Mouse (Mus musculus) midbrain, embryonic 14.5 days (tissue): ENCODE data around the gene Cd82. TPM values are rescaled to one million over a fixed set of nuclear protein-coding genes. Genes with fewer than 3 reads are reported as not detected.
A peak's percentile ranks its signal among the peaks of the same experiment; 100 is the strongest.

Source experiments
- ATAC-seq: fragments of 200-750 bp; cut with Nextera tagmentation; 2 replicates; pipeline ENCODE4 v1.8.0; 2017; ENCODE audit warnings: moderate number of reproducible peaks, moderate library complexity; ENCODE audit not compliant: low FRiP score, low TSS enrichment
- DNase-seq: peaks from one replicate; pipeline ENCODE4 v3.0.0-alpha.2; 2015
- H3K27ac ChIP-seq: fragments of 300-500 bp; sonication (generic); replicated peaks from 2 replicates; pipeline ENCODE4 v1.5.1; 2014; ENCODE audit warnings: mild to moderate bottlenecking, low read depth, low read length, moderate library complexity
- H3K27me3 ChIP-seq: fragments of 300-500 bp; sonication (generic); 2 replicates; pipeline ENCODE4 v1.6.1; 2014; ENCODE audit warnings: low read length, control low read depth, mixed read lengths; ENCODE audit not compliant: control insufficient read depth, insufficient read depth
- H3K36me3 ChIP-seq: fragments of 300-500 bp; sonication (generic); 2 replicates; pipeline ENCODE4 v1.6.1; 2014; ENCODE audit warnings: low read length, control low read depth; ENCODE audit not compliant: control insufficient read depth, insufficient read depth
- H3K4me1 ChIP-seq: fragments of 300-500 bp; sonication (generic); 2 replicates; pipeline ENCODE4 v1.6.1; 2014; ENCODE audit warnings: mild to moderate bottlenecking, antibody characterized with exemption, low read length, control low read depth; ENCODE audit not compliant: control insufficient read depth, insufficient read depth
- H3K4me2 ChIP-seq: fragments of 300-500 bp; sonication (generic); 2 replicates; pipeline ENCODE4 v1.6.1; 2014; ENCODE audit warnings: mild to moderate bottlenecking, low read length, moderate library complexity
- H3K4me3 ChIP-seq: fragments of 300-500 bp; sonication (generic); replicated peaks from 2 replicates; pipeline ENCODE4 v1.5.1; 2014; ENCODE audit warnings: low read depth, low read length
- H3K9ac ChIP-seq: fragments of 300-500 bp; sonication (generic); replicated peaks from 2 replicates; pipeline ENCODE4 v1.6.1; 2014; ENCODE audit warnings: mild to moderate bottlenecking, low read length, moderate library complexity
- H3K9me3 ChIP-seq: fragments of 300-500 bp; sonication (generic); 2 replicates; pipeline ENCODE4 v1.6.1; 2016; ENCODE audit warnings: low read length, control low read depth, mixed read lengths; ENCODE audit not compliant: control insufficient read depth
- WGBS: fragments of 180-500 bp; shearing (Covaris S2); extraction: QIAGEN DNeasy Blood & Tissue Kit; methylation state at CpG from one replicate; pipeline ENCODE4 v1.1.7; 2014; 5-methylcytosine and 5-hydroxymethylcytosine counted together
- polyA plus RNA-seq: library from polyadenylated mRNA; unstranded; fragments of >200 nt; fragmentation: Nextera tagmentation; extraction: Ambion mirVana; gene quantifications from 2 replicates; pipeline ENCODE4 v1.2.1, GENCODE M21; 2014

The Cd82 gene
- polyA plus RNA-seq, 1 experiment from 2014 or later: 14.1 TPM

GRCm38 (mm10) chr2:93418396-93418795, 44.5 kb downstream of the Cd82 start:
- H3K27ac ChIP-seq: no peak overlapping the region
- WGBS: 10% methylated on average over 8 of the region's 8 CpGs
- H3K27me3 ChIP-seq: no peaks in the 10 kb centered on the region
- ATAC-seq: peak; percentile 69
- H3K4me1 ChIP-seq: no peaks in the 10 kb centered on the region
- peak; percentile 92 for DNase-seq
- H3K4me3 ChIP-seq: no peak overlapping the region
- no peaks in the 10 kb centered on the region for H3K36me3 ChIP-seq
- H3K9ac ChIP-seq: no peak overlapping the region
- H3K4me2 ChIP-seq: no peak overlapping the region
- H3K9me3 ChIP-seq: no peaks in the 10 kb centered on the region

GRCm38 (mm10) chr2:93416874-93417709, 45.8 kb downstream of the Cd82 start:
- WGBS: 84% methylated on average over 12 of the region's 12 CpGs
- H3K36me3 ChIP-seq: no peaks in the 10 kb centered on the region
- DNase-seq (no peak), ATAC-seq (no peak)
- H3K27me3 ChIP-seq: no peaks in the 10 kb centered on the region
- H3K9ac ChIP-seq: no peak overlapping the region
- H3K9me3 ChIP-seq: no peaks in the 10 kb centered on the region
- H3K4me1 ChIP-seq: no peaks in the 10 kb centered on the region
- H3K4me3 ChIP-seq: no peak overlapping the region
- H3K27ac ChIP-seq: no peak overlapping the region
- no peak overlapping the region for H3K4me2 ChIP-seq

GRCm38 (mm10) chr2:93415281-93415680, 47.7 kb downstream of the Cd82 start:
- Histone ChIP-seq H3K9ac (no peak overlapping the region), H3K4me3 (no peak overlapping the region), H3K4me2 (no peak overlapping the region), H3K4me1 (0 out of 2 replicates have a peak, but pooled peaks cover 2% of the 10 kb centered on the region), H3K36me3 (no peaks in the 10 kb centered on the region), H3K27me3 (no peaks in the 10 kb centered on the region), H3K27ac (no peak overlapping the region), H3K9me3 (no peaks in the 10 kb centered on the region)
- 41% methylated on average over 5 of the region's 5 CpGs for whole genome bisulfite sequencing
- DNase-seq (peak; percentile 58), ATAC-seq (no peak)

GRCm38 (mm10) chr2:93414163-93414562, 48.8 kb downstream of the Cd82 start:
- no peak for ATAC-seq
- 88% methylated on average over 9 of the region's 9 CpGs for WGBS
- H3K4me3 ChIP-seq: no peak overlapping the region

GRCm38 (mm10) chr2:93413367-93414014, 49.4 kb downstream of the Cd82 start:
- WGBS: 48% methylated on average over 7 of the region's 7 CpGs
- H3K4me1 ChIP-seq: 0 out of 2 replicates have a peak, but pooled peaks cover 2% of the 10 kb centered on the region
- DNase-seq: peak; percentile 83
- no peak overlapping the region for H3K9ac ChIP-seq
- no peak for ATAC-seq
- H3K9me3 ChIP-seq: no peaks in the 10 kb centered on the region
- no peak overlapping the region for H3K27ac ChIP-seq
- no peaks in the 10 kb centered on the region for H3K27me3 ChIP-seq
- no peak overlapping the region for H3K4me2 ChIP-seq
- no peaks in the 10 kb centered on the region for H3K36me3 ChIP-seq
- H3K4me3 ChIP-seq: no peak overlapping the region

More at GRCm38 (mm10) chr2:93414163-93414562, 48.8 kb downstream of the Cd82 start:
- Histone ChIP-seq H3K36me3 (no peaks in the 10 kb centered on the region), H3K27ac (no peak overlapping the region), H3K4me1 (0 out of 2 replicates have a peak, but pooled peaks cover 2% of the 10 kb centered on the region), H3K27me3 (no peaks in the 10 kb centered on the region), H3K9ac (no peak overlapping the region), H3K4me2 (no peak overlapping the region), H3K9me3 (no peaks in the 10 kb centered on the region)
- no peak for DNase-seq

- no peak overlapping the region for H3K4me3 ChIP-seq
- H3K27me3 ChIP-seq: no peaks in the 10 kb centered on the region
- no peak overlapping the region for H3K4me2 ChIP-seq
- H3K4me1 ChIP-seq: 0 out of 2 replicates have a peak, but pooled peaks cover 2% of the 10 kb centered on the region
- no peak overlapping the region for H3K9ac ChIP-seq
- DNase-seq (no peak), ATAC-seq (no peak)
- H3K36me3 ChIP-seq: no peaks in the 10 kb centered on the region
- 72% methylated on average over 4 of the region's 4 CpGs for WGBS
- no peak overlapping the region for H3K27ac ChIP-seq
- H3K9me3 ChIP-seq: no peaks in the 10 kb centered on the region
Measured at GRCm38 (mm10) chr2:93412101-93412500, 50.8 kb downstream of the Cd82 start.

GRCm38 (mm10) chr2:93410899-93411570, 51.9 kb downstream of the Cd82 start:
- Histone ChIP-seq H3K9ac (no peak overlapping the region), H3K4me2 (no peak overlapping the region), H3K27ac (no peak overlapping the region), H3K4me3 (no peak overlapping the region), H3K27me3 (no peaks in the 10 kb centered on the region), H3K9me3 (no peaks in the 10 kb centered on the region), H3K36me3 (no peaks in the 10 kb centered on the region), H3K4me1 (0 out of 2 replicates have a peak, but pooled peaks cover 2% of the 10 kb centered on the region)
- 40% methylated on average over 12 of the region's 12 CpGs for WGBS
- DNase-seq (peak; percentile 47), ATAC-seq (no peak)

GRCm38 (mm10) chr2:93405017-93405425, 57.9 kb downstream of the Cd82 start:
- no peaks in the 10 kb centered on the region for H3K36me3 ChIP-seq
- peak; percentile 65 for DNase-seq
- no peak overlapping the region for H3K4me3 ChIP-seq
- no peaks in the 10 kb centered on the region for H3K27me3 ChIP-seq
- no peaks in the 10 kb centered on the region for H3K4me1 ChIP-seq
- H3K9ac ChIP-seq: no peak overlapping the region
- WGBS: 40% methylated on average over 7 of the region's 7 CpGs
- ATAC-seq: peak; percentile 53; the same call in 1 of the 2 replicates
- H3K27ac ChIP-seq: no peak overlapping the region
- no peak overlapping the region for H3K4me2 ChIP-seq
- H3K9me3 ChIP-seq: no peaks in the 10 kb centered on the region
